Comparison of ENCODE assay signal across 12 mouse cellular contexts in genomic region chr13:92252331-92252730, GRCm38 (mm10).
"Had no signal": no experiment of that assay in that cellular context is flagged by ENCODE, and none has a peak within 500 bp of the region (broad histone marks: within the 10 kb centered on the region; RNA-seq: fewer than 3 reads in every experiment).

No protein-coding gene starts in this region.

- DNase-seq: retina, postnatal 1 day; right cerebral cortex, adult 18-20 months; right cerebral cortex, postnatal 14 days; right cerebral cortex, postnatal 25 days; right cerebral cortex, postnatal 4 days; spleen, adult 18-20 months; thymus, adult 18-20 months; thymus, adult 2 months; thymus, postnatal 14 days; thymus, postnatal 25 days; thymus, postnatal 36 days; thymus, postnatal 4 days had no signal
